Mouse (Mus musculus) neural tube, embryonic 12.5 days (tissue): ENCODE data around the gene Fmn2. TPM values are rescaled to one million over a fixed set of nuclear protein-coding genes. Genes with fewer than 3 reads are reported as not detected.

ENCODE experiments used
- polyA plus RNA-seq: library from polyadenylated mRNA; unstranded; fragments of >200 nt; fragmentation: Nextera tagmentation; extraction: Ambion mirVana; gene quantifications from 2 replicates; pipeline ENCODE4 v1.2.1, GENCODE M21; 2016

Gene Fmn2
- polyA plus RNA-seq, 1 experiment from 2014 or later, result 7.5 TPM

Other genes starting within 250 kb of the Fmn2 start
- gene Olfr419, start 249.8 kb upstream of the Fmn2 start, polyA plus RNA-seq, result not detected in 2 replicates
- not detected in 2 replicates for gene Mptx1, start 171.3 kb upstream of the Fmn2 start, polyA plus RNA-seq
- gene Olfr417, start 136.7 kb upstream of the Fmn2 start, polyA plus RNA-seq, result not detected in 2 replicates
- gene Olfr248, start 110.8 kb upstream of the Fmn2 start, polyA plus RNA-seq, result not detected in 2 replicates
- gene Olfr414, start 77.8 kb upstream of the Fmn2 start, polyA plus RNA-seq, result not detected in 2 replicates
- gene Olfr220, start 59.7 kb upstream of the Fmn2 start, polyA plus RNA-seq, result not detected in 2 replicates